Mouse (Mus musculus): ENCODE data around the gene BC004004. TPM values are rescaled to one million over a fixed set of nuclear protein-coding genes. Genes with fewer than 3 reads are reported as not detected.
"Not testable (repeated sequence)": the region's sequence is repeated elsewhere in the genome, so short reads cannot be mapped to it uniquely, and the experiment has no call there.

BC004004 gene
- polyA plus RNA-seq, 1 experiment from 2014 or later, result 82.2 TPM

DNA sequence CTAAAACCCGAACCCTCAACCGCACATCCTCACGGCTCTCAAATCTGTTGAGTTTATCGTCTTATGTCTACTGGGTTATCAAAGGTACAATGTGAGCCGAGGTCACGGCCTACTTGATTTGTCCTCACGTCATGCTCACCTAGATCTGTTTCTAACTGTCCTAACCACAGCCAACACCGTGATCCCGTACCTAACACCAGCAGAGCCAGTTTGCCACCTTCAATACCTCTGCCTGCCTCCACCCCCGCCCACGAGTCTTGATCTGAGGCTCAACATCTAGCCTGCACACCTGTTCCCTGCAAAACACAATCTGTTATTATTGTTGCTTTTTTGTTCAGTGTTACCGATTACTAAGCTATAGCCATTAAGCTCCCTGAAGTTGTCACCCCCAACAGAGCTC, 76.7 kb downstream of the BC004004 start:
- H3K27ac ChIP-seq (ENCODE audit: low read length), result no peak overlapping the region
- peaks cover 46% of the 10 kb centered on the region for H3K4me1 ChIP-seq (replicated peaks; ENCODE audit: control insufficient read depth, insufficient read depth, low read length)
- 83% methylated on average over 12 of the region's 12 CpGs for WGBS
- H3K36me3 ChIP-seq (ENCODE audit: control insufficient read depth, insufficient read depth, low read length), result peaks cover 8% of the 10 kb centered on the region
- H3K4me2 ChIP-seq (ENCODE audit: low read depth, low read length), result no peak overlapping the region
- H3K9ac ChIP-seq (ENCODE audit: low read length), result no peak overlapping the region
- no peaks in the 10 kb centered on the region for H3K27me3 ChIP-seq (ENCODE audit: control insufficient read depth, insufficient read depth, low read depth, low read length)
- H3K4me3 ChIP-seq (ENCODE audit: low read length), result no peak overlapping the region
- no peaks in the 10 kb centered on the region for H3K9me3 ChIP-seq (ENCODE audit: control insufficient read depth, low read length)
- ATAC-seq (ENCODE audit: low read depth), result no peak

DNA sequence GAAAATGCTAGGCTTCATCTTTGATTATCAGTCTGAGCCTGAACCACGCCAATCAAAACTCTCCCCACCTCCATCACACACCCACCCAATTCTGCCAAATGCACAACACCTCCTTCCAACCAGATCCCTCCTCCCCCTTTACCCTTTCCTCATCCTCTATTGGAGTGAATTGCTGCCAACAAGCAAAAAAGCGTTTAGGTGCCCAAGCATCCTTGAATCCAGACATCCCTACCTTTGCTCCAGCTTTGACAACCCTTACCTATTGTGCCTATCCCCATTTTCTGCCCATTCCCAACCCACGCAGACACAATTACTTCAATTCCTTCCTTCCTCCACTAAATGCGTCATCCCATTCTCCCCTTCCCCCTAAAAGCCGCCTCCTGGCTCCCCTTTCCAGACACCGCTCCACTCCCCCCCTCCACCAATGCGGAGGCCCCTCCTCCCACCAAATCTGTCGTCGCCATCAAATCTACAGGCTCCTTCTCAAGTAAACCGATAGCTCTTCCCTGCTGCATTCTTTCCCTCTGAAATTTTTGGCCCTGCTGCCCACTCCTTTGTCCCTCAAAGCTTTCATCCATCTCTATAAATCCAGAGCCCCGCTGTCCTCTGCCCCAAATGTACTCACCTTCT, 78.0 kb downstream of the BC004004 start:
- ATAC-seq (ENCODE audit: low read depth), result no peak
- Histone ChIP-seq H3K4me1 (replicated peaks; ENCODE audit: control insufficient read depth, insufficient read depth, low read length) (peaks cover 33% of the 10 kb centered on the region), H3K4me3 (ENCODE audit: low read length) (peak overlapping the region; percentile 89), H3K36me3 (ENCODE audit: control insufficient read depth, insufficient read depth, low read length) (peaks cover 8% of the 10 kb centered on the region), H3K4me2 (ENCODE audit: low read depth, low read length) (peak overlapping the region; percentile 75), H3K9ac (ENCODE audit: low read length) (peak overlapping the region; percentile 94), H3K27me3 (ENCODE audit: control insufficient read depth, insufficient read depth, low read depth, low read length) (no peaks in the 10 kb centered on the region), H3K27ac (ENCODE audit: low read length) (peak overlapping the region; percentile 94), H3K9me3 (ENCODE audit: control insufficient read depth, low read length) (no peaks in the 10 kb centered on the region)
- WGBS, result 3% methylated on average over 11 of the region's 11 CpGs

DNA sequence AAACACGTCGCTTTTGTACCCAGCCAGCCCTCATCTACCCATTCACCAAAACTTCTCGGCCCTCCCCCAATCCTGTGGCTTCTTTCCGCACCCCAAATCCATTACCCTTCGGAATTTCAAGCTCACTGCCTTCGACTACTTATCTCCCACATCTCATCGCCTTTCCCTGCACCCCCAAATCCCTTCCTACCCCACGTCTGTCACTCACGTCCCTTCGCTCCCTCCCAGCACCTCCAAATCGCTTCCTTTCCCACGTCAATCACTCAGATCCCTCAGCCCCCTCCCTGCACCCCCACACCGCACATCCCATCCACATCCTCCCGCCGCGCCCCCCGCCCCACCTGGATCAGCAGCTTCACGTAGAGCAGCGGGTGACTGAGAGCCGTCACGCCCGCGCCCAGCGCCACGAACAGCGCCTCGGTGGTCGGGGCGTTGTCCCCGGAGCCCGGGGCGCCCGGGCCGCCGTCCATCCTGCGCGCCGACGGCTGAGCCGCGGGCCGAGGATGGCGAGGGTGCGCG, 78.6 kb downstream of the BC004004 start:
- peak overlapping the region; percentile 89 for H3K4me3 ChIP-seq (ENCODE audit: low read length)
- ATAC-seq (ENCODE audit: low read depth), result no peak; the same call in 1 of the 2 replicates

DNA sequence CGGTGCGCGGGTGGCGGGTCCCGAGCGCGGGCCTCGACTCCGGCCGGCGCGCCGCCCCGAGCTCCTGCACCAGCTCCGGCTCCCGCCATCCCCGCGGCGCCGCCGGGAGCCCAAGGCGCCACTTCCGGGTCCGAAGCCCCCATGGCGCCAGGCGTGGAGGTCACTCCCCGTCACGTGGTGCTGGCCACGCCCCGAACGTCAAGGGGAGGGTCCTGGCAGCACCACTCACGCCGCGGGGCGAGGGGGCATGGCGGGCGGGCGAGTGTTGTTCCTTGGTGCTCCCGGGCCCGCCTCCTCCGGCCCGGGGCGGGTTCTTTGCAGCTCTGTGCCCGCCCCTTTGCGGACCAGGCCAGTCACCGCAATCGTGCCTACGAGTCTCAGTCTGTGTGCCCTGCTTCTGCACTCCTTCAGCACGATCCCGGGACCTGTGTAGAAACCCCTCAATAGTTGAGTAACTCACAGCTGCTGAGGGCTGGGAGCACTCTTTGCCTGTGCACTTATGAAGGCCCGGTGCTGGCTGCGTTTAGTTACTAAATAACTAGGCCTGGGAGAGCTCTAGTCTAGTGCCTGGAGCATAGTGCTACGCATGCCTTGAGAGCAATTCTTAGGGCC, 79.2 kb downstream of the BC004004 start, which contains the start of gene Mtch1:
Gene Mtch1 (minus strand): TSS at position 290 of the 612 bp plus-strand sequence.
- H3K4me2 ChIP-seq (ENCODE audit: low read depth, low read length), result peak within 1 kb of the TSS; percentile 75
- peak within 1 kb of the TSS; percentile 94 for H3K9ac ChIP-seq (ENCODE audit: low read length)
- H3K27me3 ChIP-seq (ENCODE audit: control insufficient read depth, insufficient read depth, low read depth, low read length), result no peaks in the 10 kb centered on the region
- ATAC-seq (ENCODE audit: low read depth), result peak; percentile 97
- peaks cover 8% of the 10 kb centered on the region for H3K36me3 ChIP-seq (ENCODE audit: control insufficient read depth, insufficient read depth, low read length)
- H3K27ac ChIP-seq (ENCODE audit: low read length), result peak within 1 kb of the TSS; percentile 94
- 1% methylated on average over 49 of the region's 53 CpGs for WGBS
- peak within 1 kb of the TSS; percentile 89 for H3K4me3 ChIP-seq (ENCODE audit: low read length)
- no peaks in the 10 kb centered on the region for H3K9me3 ChIP-seq (ENCODE audit: control insufficient read depth, low read length)
- peaks cover 22% of the 10 kb centered on the region for H3K4me1 ChIP-seq (replicated peaks; ENCODE audit: control insufficient read depth, insufficient read depth, low read length)

More for the DNA sequence above, 78.6 kb downstream of the BC004004 start:
- peaks cover 8% of the 10 kb centered on the region for H3K36me3 ChIP-seq (ENCODE audit: control insufficient read depth, insufficient read depth, low read length)
- H3K4me1 ChIP-seq (replicated peaks; ENCODE audit: control insufficient read depth, insufficient read depth, low read length), result peaks cover 27% of the 10 kb centered on the region
- H3K4me2 ChIP-seq (ENCODE audit: low read depth, low read length), result peak overlapping the region; percentile 75
- H3K9me3 ChIP-seq (ENCODE audit: control insufficient read depth, low read length), result no peaks in the 10 kb centered on the region
- WGBS, result under 1% methylated on average over 31 of the region's 45 CpGs
- peak overlapping the region; percentile 94 for H3K9ac ChIP-seq (ENCODE audit: low read length)
- H3K27me3 ChIP-seq (ENCODE audit: control insufficient read depth, insufficient read depth, low read depth, low read length), result no peaks in the 10 kb centered on the region
- peak overlapping the region; percentile 94 for H3K27ac ChIP-seq (ENCODE audit: low read length)

DNA sequence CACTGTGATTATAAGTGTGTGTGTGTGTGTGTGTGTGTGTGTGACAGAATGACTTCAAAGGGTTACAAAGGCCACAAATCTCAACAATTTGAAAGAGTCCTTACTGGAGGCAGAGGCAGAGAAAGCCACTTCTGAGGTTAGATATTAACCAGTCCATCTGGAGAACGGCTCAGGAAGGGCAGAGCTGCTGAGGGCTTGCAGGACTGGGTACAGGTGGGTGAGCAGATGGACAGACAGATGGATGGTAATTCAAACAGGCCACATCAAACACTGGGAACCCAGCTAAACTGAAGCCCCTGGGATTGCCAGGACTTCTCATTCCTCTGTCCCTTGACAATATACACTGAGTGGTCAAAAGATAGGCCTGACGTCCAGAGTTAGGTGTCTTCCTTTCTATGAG, 80.4 kb downstream of the BC004004 start:
- 43% methylated on average over 2 of the region's 2 CpGs for WGBS
- Histone ChIP-seq H3K9me3 (ENCODE audit: control insufficient read depth, low read length) (no peaks in the 10 kb centered on the region), H3K27ac (ENCODE audit: low read length) (peak overlapping the region; percentile 94)

DNA sequence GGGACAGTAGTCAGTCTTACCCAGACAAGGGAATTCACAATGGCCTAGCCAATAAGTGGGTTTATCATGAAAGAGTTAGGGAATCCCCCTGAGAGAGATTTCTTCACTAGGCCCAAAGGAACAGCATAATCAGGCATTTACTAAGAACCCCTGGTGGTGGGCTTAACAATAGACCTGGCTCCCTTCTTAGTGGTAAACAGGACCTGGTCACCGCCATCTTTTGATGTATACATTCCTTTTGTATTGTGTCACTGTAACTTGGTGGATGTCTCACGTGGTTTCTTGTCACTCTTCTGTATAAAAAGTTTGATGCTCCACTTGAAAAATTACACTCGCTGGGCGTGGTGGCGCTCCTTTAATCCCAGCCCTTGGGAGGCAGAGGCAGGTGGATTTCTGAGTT, 82.5 kb downstream of the BC004004 start:
- not testable (repeated sequence) for H3K27ac ChIP-seq (ENCODE audit: low read length); H3K27me3 ChIP-seq (ENCODE audit: control insufficient read depth, insufficient read depth, low read depth, low read length); H3K4me2 ChIP-seq (ENCODE audit: low read depth, low read length); H3K36me3 ChIP-seq (ENCODE audit: control insufficient read depth, insufficient read depth, low read length); H3K9me3 ChIP-seq (ENCODE audit: control insufficient read depth, low read length); H3K9ac ChIP-seq (ENCODE audit: low read length); ATAC-seq (ENCODE audit: low read depth); H3K4me3 ChIP-seq (ENCODE audit: low read length)
- H3K4me1 ChIP-seq (replicated peaks; ENCODE audit: control insufficient read depth, insufficient read depth, low read length), result peaks cover 24% of the 10 kb centered on the region
- WGBS, result 77% methylated on average over 5 of the region's 5 CpGs

More for the DNA sequence above, 80.4 kb downstream of the BC004004 start:
- H3K9ac ChIP-seq (ENCODE audit: low read length), result no peak overlapping the region
- no peak for ATAC-seq (ENCODE audit: low read depth)
- H3K4me2 ChIP-seq (ENCODE audit: low read depth, low read length), result no peak overlapping the region
- peaks cover 20% of the 10 kb centered on the region for H3K4me1 ChIP-seq (replicated peaks; ENCODE audit: control insufficient read depth, insufficient read depth, low read length)
- H3K27me3 ChIP-seq (ENCODE audit: control insufficient read depth, insufficient read depth, low read depth, low read length), result no peaks in the 10 kb centered on the region
- no peak overlapping the region for H3K4me3 ChIP-seq (ENCODE audit: low read length)
- peaks cover 2% of the 10 kb centered on the region for H3K36me3 ChIP-seq (ENCODE audit: control insufficient read depth, insufficient read depth, low read length)

DNA sequence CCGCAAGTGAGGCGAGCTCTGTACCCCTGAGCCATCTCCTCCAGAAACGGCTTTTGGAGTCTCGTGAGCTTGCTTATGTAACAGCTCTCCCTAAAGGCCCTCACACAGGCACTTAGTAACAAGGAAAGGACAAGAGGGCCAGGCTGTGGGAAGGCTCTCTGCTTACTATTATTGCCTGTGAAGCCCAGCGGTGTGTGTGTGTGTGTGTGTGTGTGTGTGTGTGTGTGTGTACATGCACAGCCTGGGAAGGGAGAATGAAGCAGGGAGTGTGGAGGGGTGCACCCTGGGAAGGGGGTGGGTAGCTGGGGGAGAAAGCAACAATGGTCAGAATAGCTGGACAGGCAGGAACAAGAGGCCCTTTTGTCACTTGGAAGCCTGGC, 86.9 kb downstream of the BC004004 start:
- peak overlapping the region; percentile 66 for H3K9ac ChIP-seq (ENCODE audit: low read length)
- peaks cover 19% of the 10 kb centered on the region for H3K4me1 ChIP-seq (replicated peaks; ENCODE audit: control insufficient read depth, insufficient read depth, low read length)
- no peaks in the 10 kb centered on the region for H3K9me3 ChIP-seq (ENCODE audit: control insufficient read depth, low read length)
- peak; percentile 34 for ATAC-seq (ENCODE audit: low read depth)
- no peaks in the 10 kb centered on the region for H3K36me3 ChIP-seq (ENCODE audit: control insufficient read depth, insufficient read depth, low read length)
- H3K4me3 ChIP-seq (ENCODE audit: low read length), result no peak overlapping the region
- H3K27me3 ChIP-seq (ENCODE audit: control insufficient read depth, insufficient read depth, low read depth, low read length), result no peaks in the 10 kb centered on the region
- H3K27ac ChIP-seq (ENCODE audit: low read length), result peak overlapping the region; percentile 95
- peak overlapping the region; percentile 52; the same call in 1 of the 2 replicates for H3K4me2 ChIP-seq (ENCODE audit: low read depth, low read length)
- 31% methylated on average over 5 of the region's 5 CpGs for WGBS

DNA sequence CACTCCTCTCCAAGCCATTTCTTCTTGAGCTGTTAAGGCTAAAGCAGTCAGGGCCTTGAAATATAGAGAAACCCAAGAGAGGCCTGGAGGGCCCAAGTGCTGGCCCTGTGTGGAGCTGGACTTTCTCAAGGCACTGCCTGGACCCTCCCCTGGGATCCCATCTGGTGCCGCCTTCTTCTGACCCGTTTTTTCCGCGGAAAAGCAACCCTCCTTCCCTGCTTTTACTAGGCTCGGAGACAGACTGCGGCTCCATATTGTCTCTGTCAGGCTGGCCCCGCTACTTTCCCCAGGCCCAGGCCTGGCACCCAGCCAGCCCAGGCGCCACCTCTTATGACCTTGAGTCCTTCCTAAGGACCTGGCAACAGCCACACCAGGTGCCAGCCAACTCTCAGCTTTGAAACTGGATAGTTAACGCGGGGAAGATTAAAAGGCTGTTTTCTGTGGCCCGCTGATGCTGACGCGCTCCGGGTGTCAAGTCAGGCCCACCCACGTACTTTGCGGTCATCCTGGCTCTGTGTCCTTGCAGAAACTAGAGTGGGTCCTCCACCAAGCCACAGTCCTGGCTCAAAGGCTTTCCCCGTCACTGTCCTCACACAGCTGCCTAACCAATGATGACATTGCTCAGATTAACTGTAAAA, 87.4 kb downstream of the BC004004 start:
- Histone ChIP-seq H3K4me3 (ENCODE audit: low read length) (peak overlapping the region; percentile 35), H3K9ac (ENCODE audit: low read length) (peak overlapping the region; percentile 66), H3K4me1 (replicated peaks; ENCODE audit: control insufficient read depth, insufficient read depth, low read length) (peaks cover 23% of the 10 kb centered on the region), H3K27ac (ENCODE audit: low read length) (peak overlapping the region; percentile 95), H3K9me3 (ENCODE audit: control insufficient read depth, low read length) (no peaks in the 10 kb centered on the region), H3K4me2 (ENCODE audit: low read depth, low read length) (peak overlapping the region; percentile 52), H3K36me3 (ENCODE audit: control insufficient read depth, insufficient read depth, low read length) (no peaks in the 10 kb centered on the region), H3K27me3 (ENCODE audit: control insufficient read depth, insufficient read depth, low read depth, low read length) (no peaks in the 10 kb centered on the region)
- WGBS, result 4% methylated on average over 17 of the region's 17 CpGs
- ATAC-seq (ENCODE audit: low read depth), result peak; percentile 81

DNA sequence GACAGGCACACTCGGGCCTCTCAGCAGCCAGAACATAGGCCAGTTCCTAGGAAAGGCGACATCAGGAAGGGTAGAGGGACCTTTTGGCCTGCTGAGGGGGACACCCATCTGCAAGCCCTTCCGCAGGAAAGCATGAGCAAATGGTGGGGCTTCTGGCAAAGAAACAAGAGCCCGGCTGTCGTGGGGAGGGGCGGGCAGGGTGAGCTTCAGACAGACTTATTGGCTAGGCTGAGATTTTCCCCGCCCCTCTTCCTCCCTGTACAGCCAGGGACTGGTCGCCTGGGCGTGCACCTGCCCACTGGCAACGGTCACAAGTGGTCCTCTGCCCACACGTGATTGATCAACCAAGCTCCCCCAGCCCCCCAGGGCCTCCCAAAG, 87.9 kb downstream of the BC004004 start:
- H3K27ac ChIP-seq (ENCODE audit: low read length), result peak overlapping the region; percentile 95
- peak overlapping the region; percentile 66 for H3K9ac ChIP-seq (ENCODE audit: low read length)
- peaks cover 24% of the 10 kb centered on the region for H3K4me1 ChIP-seq (replicated peaks; ENCODE audit: control insufficient read depth, insufficient read depth, low read length)
- no peaks in the 10 kb centered on the region for H3K27me3 ChIP-seq (ENCODE audit: control insufficient read depth, insufficient read depth, low read depth, low read length)
- H3K4me3 ChIP-seq (ENCODE audit: low read length), result peak overlapping the region; percentile 35
- WGBS, result 0% methylated on average over 10 of the region's 11 CpGs
- H3K9me3 ChIP-seq (ENCODE audit: control insufficient read depth, low read length), result no peaks in the 10 kb centered on the region
- H3K4me2 ChIP-seq (ENCODE audit: low read depth, low read length), result peak overlapping the region; percentile 52
- peak; percentile 87 for ATAC-seq (ENCODE audit: low read depth)
- no peaks in the 10 kb centered on the region for H3K36me3 ChIP-seq (ENCODE audit: control insufficient read depth, insufficient read depth, low read length)

Measured in lung, embryonic 16.5 days (tissue).